ENCODE assay signal across 7 mouse cellular contexts in genomic region chr19:40588293-40588654, GRCm38 (mm10). TPM values are rescaled to one million over a fixed set of nuclear protein-coding genes. Genes with fewer than 3 reads are reported as not detected.
DNase-seq lines count a peak whose midpoint lies in the region; ATAC-seq and TF ChIP-seq lines count a peak whose summit lies in the region.

Aldh18a1 (minus strand) TSS chr19:40588463.

- intact Hi-C loops in left cerebral cortex, postnatal 4 days (cut with DNase I), result no loop called here

- H3K4me1 ChIP-seq in embryonic facial prominence, embryonic 10.5 days, result peaks cover 20% of the 10 kb centered on the region
- H3K4me1 ChIP-seq in intestine, postnatal 0 days (replicated peaks; ENCODE audit: control insufficient read depth, insufficient read depth, low read length), result no peaks in the 10 kb centered on the region; the same call in none of the 2 replicates
- peaks cover 22% of the 10 kb centered on the region for H3K4me1 ChIP-seq in midbrain, embryonic 12.5 days
- peaks cover 20% of the 10 kb centered on the region; the same call in 1 of the 2 replicates for H3K4me1 ChIP-seq in small intestine, adult 2 months (ENCODE audit: control insufficient read depth, insufficient read depth, insufficient read length, low read length)

- TF ChIP-seq CTCF in intestine, postnatal 0 days (IDR thresholded peaks at IDR 0.05; ENCODE audit: low read depth), result peak; percentile 26; the same call in 1 of the 2 replicates
- no peak for TF ChIP-seq CTCF in small intestine, adult 2 months (IDR thresholded peaks at IDR 0.05; ENCODE audit: extremely low read depth, insufficient read length, insufficient replicate concordance, low read depth, low read length)

- H3K27ac ChIP-seq in embryonic facial prominence, embryonic 10.5 days (replicated peaks), result peak within 1 kb of the TSS; percentile 89
- H3K27ac ChIP-seq in intestine, postnatal 0 days (ENCODE audit: low read depth, low read length), result peak within 1 kb of the TSS; percentile 96
- H3K27ac ChIP-seq in midbrain, embryonic 12.5 days (replicated peaks), result peak within 1 kb of the TSS; percentile 77
- peak within 1 kb of the TSS; percentile 86 for H3K27ac ChIP-seq in small intestine, adult 2 months (ENCODE audit: insufficient read depth, low read depth, low read length)

- no peaks in the 10 kb centered on the region for H3K9me3 ChIP-seq in embryonic facial prominence, embryonic 10.5 days
- no peaks in the 10 kb centered on the region for H3K9me3 ChIP-seq in intestine, postnatal 0 days (ENCODE audit: control insufficient read depth)
- H3K9me3 ChIP-seq in midbrain, embryonic 12.5 days, result no peaks in the 10 kb centered on the region

- H3K4me2 ChIP-seq in intestine, postnatal 0 days (replicated peaks; ENCODE audit: low read depth), result peak within 1 kb of the TSS; percentile 84
- peak within 1 kb of the TSS; percentile 81 for H3K4me2 ChIP-seq in midbrain, embryonic 12.5 days (replicated peaks)

- H3K27me3 ChIP-seq in embryonic facial prominence, embryonic 10.5 days (replicated peaks; ENCODE audit: low read depth, poor library complexity, severe bottlenecking), result no peaks in the 10 kb centered on the region
- H3K27me3 ChIP-seq in intestine, postnatal 0 days (replicated peaks; ENCODE audit: control insufficient read depth, insufficient read depth, low read length), result no peaks in the 10 kb centered on the region
- no peaks in the 10 kb centered on the region for H3K27me3 ChIP-seq in midbrain, embryonic 12.5 days
- H3K27me3 ChIP-seq in small intestine, adult 2 months (ENCODE audit: control insufficient read depth, insufficient read depth, low read length), result no peaks in the 10 kb centered on the region

- peak within 1 kb of the TSS; percentile 72 for H3K9ac ChIP-seq in intestine, postnatal 0 days (ENCODE audit: low read depth, low read length)
- H3K9ac ChIP-seq in midbrain, embryonic 12.5 days (replicated peaks), result peak within 1 kb of the TSS; percentile 83

- TF ChIP-seq POLR2A in small intestine, adult 2 months (IDR thresholded peaks at IDR 0.05; ENCODE audit: low read depth, low read length), result peak; percentile 13; the same call in 1 of the 2 replicates

- peak; percentile 96 for DNase-seq in adrenal gland, postnatal 10 days
- peak; percentile 96 for DNase-seq in embryonic facial prominence, embryonic 10.5 days (ENCODE audit: low spot score)
- DNase-seq in gonadal fat pad, adult 2 months (ENCODE audit: low read depth), result no peak
- DNase-seq in left cerebral cortex, postnatal 4 days, result peak; percentile 95

- under 1% methylated on average over 34 of the region's 34 CpGs for WGBS in embryonic facial prominence, embryonic 10.5 days
- WGBS in intestine, postnatal 0 days, result under 1% methylated on average over 34 of the region's 34 CpGs
- under 1% methylated on average over 34 of the region's 34 CpGs for WGBS in midbrain, embryonic 12.5 days
- WGBS in small intestine, adult 2 months, result under 1% methylated on average over 34 of the region's 34 CpGs

- ATAC-seq in intestine, postnatal 0 days, result peak; percentile 86
- peak; percentile 91 for ATAC-seq in midbrain, embryonic 12.5 days (ENCODE audit: low FRiP score, low read depth)

- peak within 1 kb of the TSS; percentile 88 for H3K4me3 ChIP-seq in embryonic facial prominence, embryonic 10.5 days
- peak within 1 kb of the TSS; percentile 79 for H3K4me3 ChIP-seq in intestine, postnatal 0 days (ENCODE audit: low read depth, low read length)
- H3K4me3 ChIP-seq in midbrain, embryonic 12.5 days, result peak within 1 kb of the TSS; percentile 91
- peak within 1 kb of the TSS; percentile 85 for H3K4me3 ChIP-seq in small intestine, adult 2 months (ENCODE audit: low read depth, low read length)

- H3K36me3 ChIP-seq in embryonic facial prominence, embryonic 10.5 days (replicated peaks), result peaks cover 28% of the 10 kb centered on the region
- peaks cover 10% of the 10 kb centered on the region; the same call in 1 of the 2 replicates for H3K36me3 ChIP-seq in intestine, postnatal 0 days (ENCODE audit: control insufficient read depth, insufficient read depth)
- H3K36me3 ChIP-seq in midbrain, embryonic 12.5 days, result peaks cover 6% of the 10 kb centered on the region; the same call in 1 of the 2 replicates
- peaks cover 5% of the 10 kb centered on the region; the same call in 1 of the 2 replicates for H3K36me3 ChIP-seq in small intestine, adult 2 months (ENCODE audit: control insufficient read depth, insufficient read depth, low read length)

RNA-seq across cellular contexts. Expression of gene Aldh18a1, which starts in this region (rescaled TPM):
- total RNA-seq in adrenal gland, postnatal 10 days (2021), result 10 to 100 TPM; 24.7 to 24.8 TPM
- polyA plus RNA-seq in embryonic facial prominence, embryonic 10.5 days (2016; fragmentation: Nextera tagmentation; extraction: Ambion mirVana), result 91.0 and 104 TPM in 2 replicates
- polyA plus RNA-seq in gonadal fat pad, adult 2 months (2012; rRNA removed), result 24.8 and 26.1 TPM in 2 replicates
- 204 and 226 TPM in 2 replicates for polyA plus RNA-seq in intestine, postnatal 0 days (2015; fragmentation: Nextera tagmentation; extraction: Ambion mirVana)
- total RNA-seq in left cerebral cortex, postnatal 4 days (2021), result 10 to 100 TPM; 39.7 to 42.1 TPM
- 96.0 and 100 TPM in 2 replicates for polyA plus RNA-seq in midbrain, embryonic 12.5 days (2016; fragmentation: Nextera tagmentation; extraction: Ambion mirVana)
- 34.4 and 87.3 TPM in 2 replicates for polyA plus RNA-seq in small intestine, adult 2 months (2012; rRNA removed)
